Mouse (Mus musculus) hindbrain, embryonic 10.5 days (tissue): Measurements from ENCODE around the gene 9930111J21Rik2. TPM values are rescaled to one million over a fixed set of nuclear protein-coding genes. Genes with fewer than 3 reads are reported as not detected.
"Not testable (repeated sequence)": the region's sequence is repeated elsewhere in the genome, so short reads cannot be mapped to it uniquely, and the experiment has no call there.

Source experiments
- DNase-seq: peaks from one replicate; pipeline ENCODE4 v3.0.0-alpha.2; 2017; ENCODE audit warnings: low spot score
- H3K27ac ChIP-seq: fragments of 300-500 bp; sonication (generic); 2 replicates; pipeline ENCODE4 v1.5.1; 2016; ENCODE audit warnings: mild to moderate bottlenecking, moderate library complexity
- H3K27me3 ChIP-seq: fragments of 300-500 bp; sonication (generic); 2 replicates; pipeline ENCODE4 v1.6.1; 2016; ENCODE audit warnings: mild to moderate bottlenecking; ENCODE audit not compliant: poor library complexity, insufficient read depth, severe bottlenecking
- H3K36me3 ChIP-seq: fragments of 300-500 bp; sonication (generic); 2 replicates; pipeline ENCODE4 v1.6.1; 2016; ENCODE audit warnings: mild to moderate bottlenecking, moderate library complexity
- H3K4me1 ChIP-seq: fragments of 300-500 bp; sonication (generic); replicated peaks from 2 replicates; pipeline ENCODE4 v1.6.1; 2016; ENCODE audit warnings: mild to moderate bottlenecking
- H3K4me3 ChIP-seq: fragments of 300-500 bp; sonication (generic); 2 replicates; pipeline ENCODE4 v1.5.1; 2016; ENCODE audit warnings: mild to moderate bottlenecking, moderate library complexity
- H3K9me3 ChIP-seq: fragments of 300-500 bp; sonication (generic); 2 replicates; pipeline ENCODE4 v1.6.1; 2016; ENCODE audit warnings: mild to moderate bottlenecking, moderate library complexity
- WGBS: fragments of 180-500 bp; shearing (Covaris S2); methylation state at CpG from one replicate; pipeline ENCODE4 v1.1.7; 2016; 5-methylcytosine and 5-hydroxymethylcytosine counted together
- polyA plus RNA-seq: library from polyadenylated mRNA; unstranded; fragments of >200 nt; fragmentation: Nextera tagmentation; extraction: Ambion mirVana; gene quantifications from 2 replicates; pipeline ENCODE4 v1.2.1, GENCODE M21; 2016

The 9930111J21Rik2 gene
- polyA plus RNA-seq, 1 experiment from 2014 or later, result 0.17 TPM

- not testable (repeated sequence) for H3K9me3 ChIP-seq, DNase-seq, H3K27me3 ChIP-seq, H3K4me1 ChIP-seq, H3K36me3 ChIP-seq, H3K27ac ChIP-seq, H3K4me3 ChIP-seq
- no CpG with 5 or more reads among the region's 5 CpGs for WGBS
These were observed 71.0 kb downstream of the 9930111J21Rik2 start for GRCm38 (mm10) chr11:48980052-48980451.

DNA sequence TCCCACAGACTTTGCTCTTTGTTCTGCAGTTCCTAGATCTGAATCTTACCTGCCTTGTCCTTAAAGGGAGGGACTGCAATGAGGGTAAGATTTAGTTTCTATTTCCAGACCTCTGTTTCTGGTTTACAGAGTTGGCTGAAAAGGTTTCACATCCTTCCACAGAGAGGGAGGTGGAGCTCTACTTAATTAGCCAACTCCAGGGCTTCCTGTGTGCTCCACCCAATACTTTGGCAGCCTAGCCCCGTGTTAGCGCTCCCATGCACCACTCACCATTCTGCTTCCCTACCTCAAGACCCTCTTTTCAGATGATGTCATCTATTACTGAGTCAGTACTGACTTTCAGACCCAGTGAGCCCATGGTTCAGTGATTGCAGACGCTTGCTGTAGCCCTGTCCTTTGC is 71.8 kb downstream of the 9930111J21Rik2 start, which contains the start of gene 9930111J21Rik1:
TSS of gene 9930111J21Rik1 (minus strand) at position 148 of the 400 bp plus-strand sequence.
- not testable (repeated sequence) for DNase-seq, H3K9me3 ChIP-seq

DNA sequence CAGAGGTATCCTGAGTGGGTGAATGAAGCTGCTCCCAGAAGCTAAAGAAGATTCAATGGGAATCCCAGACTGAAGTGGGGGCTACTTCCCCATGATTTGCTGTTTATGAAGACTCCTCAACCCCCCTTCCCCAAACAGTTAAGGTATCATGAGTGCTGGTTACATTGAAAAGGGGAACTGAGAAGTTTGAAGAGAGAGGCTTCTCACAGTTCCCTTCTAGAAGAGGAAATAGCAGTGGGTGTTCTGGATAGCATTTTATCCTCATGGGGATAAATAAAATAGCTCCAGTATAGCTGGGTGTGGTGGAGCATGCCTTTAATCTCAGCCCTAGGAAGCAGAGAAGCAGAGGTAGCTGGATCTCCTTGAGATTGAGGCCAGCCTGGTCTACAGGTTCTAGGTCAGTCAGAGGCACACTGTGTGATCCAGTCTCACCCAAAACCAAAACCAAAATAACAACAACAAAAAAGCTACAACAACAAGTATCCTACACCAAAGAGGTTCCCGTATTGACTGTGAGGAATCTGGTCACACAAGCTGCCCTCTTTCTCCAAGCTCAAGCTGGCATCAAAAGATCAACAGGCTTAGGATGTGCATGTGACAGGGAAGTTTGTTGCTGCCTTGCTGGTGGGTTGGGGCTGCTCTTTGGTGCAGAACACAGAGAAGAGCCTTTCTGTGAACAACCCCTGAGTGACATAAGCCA is 72.7 kb downstream of the 9930111J21Rik2 start, which contains the start of gene Olfr56:
TSS of gene Olfr56 (plus strand) at position 650 of the 700 bp plus-strand sequence.
- not testable (repeated sequence) for DNase-seq, H3K36me3 ChIP-seq, H3K4me1 ChIP-seq, H3K4me3 ChIP-seq, H3K27ac ChIP-seq, H3K9me3 ChIP-seq, H3K27me3 ChIP-seq
- WGBS, result no CpG with 5 or more reads among the region's 1 CpGs

More for the DNA sequence above, 71.8 kb downstream of the 9930111J21Rik2 start, which contains the start of gene 9930111J21Rik1:
- H3K4me1 ChIP-seq, H3K4me3 ChIP-seq, H3K36me3 ChIP-seq, H3K27me3 ChIP-seq, H3K27ac ChIP-seq: not testable (repeated sequence)
- WGBS, result no CpG with 5 or more reads among the region's 3 CpGs

DNA sequence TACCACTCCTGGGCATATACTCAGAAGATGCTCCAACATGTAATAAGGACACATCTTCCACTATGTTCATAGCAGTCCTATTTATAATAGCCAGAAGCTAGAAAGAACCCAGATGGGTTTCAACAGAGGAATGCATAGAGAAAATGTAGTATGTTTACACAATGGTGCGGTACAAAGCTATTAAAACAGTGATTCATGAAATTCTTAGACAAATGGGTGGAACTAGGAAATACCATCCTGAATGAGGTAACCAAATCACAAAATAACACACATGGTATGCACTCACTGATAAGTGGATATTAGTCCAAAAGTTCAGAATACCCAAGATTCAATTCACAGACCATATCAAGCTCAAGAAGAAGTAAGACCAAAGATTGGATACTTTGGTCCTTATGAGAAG is 76.4 kb downstream of the 9930111J21Rik2 start:
- H3K36me3 ChIP-seq, H3K9me3 ChIP-seq, H3K4me3 ChIP-seq, H3K4me1 ChIP-seq, H3K27ac ChIP-seq, DNase-seq, H3K27me3 ChIP-seq: not testable (repeated sequence)
- WGBS, result no CpG with 5 or more reads among the region's 1 CpGs

Other genes starting within 250 kb of the 9930111J21Rik2 start
- gene Trim41, start 233.9 kb downstream of the 9930111J21Rik2 start, polyA plus RNA-seq, result 4.5 and 5.1 TPM in 2 replicates
- gene Trim7, start 225.1 kb downstream of the 9930111J21Rik2 start, polyA plus RNA-seq, result 0.26 and 0.30 TPM in 2 replicates
- gene Gm12184, start 224.6 kb downstream of the 9930111J21Rik2 start, polyA plus RNA-seq, result 3.5 and 4.7 TPM in 2 replicates
- gene Irgm1, start 179.6 kb downstream of the 9930111J21Rik2 start, polyA plus RNA-seq, result 1.8 and 2.4 TPM in 2 replicates
- gene Gm5431, start 149.0 kb downstream of the 9930111J21Rik2 start, polyA plus RNA-seq, result 0.12 TPM in 1 of 2 replicates, not detected in the other
- 1.8 and 2.0 TPM in 2 replicates for gene Psme2b, start 105.1 kb downstream of the 9930111J21Rik2 start, polyA plus RNA-seq
- not detected in 2 replicates for gene Olfr56, start 72.4 kb downstream of the 9930111J21Rik2 start, polyA plus RNA-seq
- 0.04 and 0.10 TPM in 2 replicates for gene 9930111J21Rik1, start 71.8 kb downstream of the 9930111J21Rik2 start, polyA plus RNA-seq
- gene Gm12185, start 59.0 kb downstream of the 9930111J21Rik2 start, polyA plus RNA-seq, result not detected in 2 replicates
- not detected in 2 replicates for gene Tgtp1, start 57.1 kb downstream of the 9930111J21Rik2 start, polyA plus RNA-seq
- gene Tgtp2, start 13.0 kb upstream of the 9930111J21Rik2 start, polyA plus RNA-seq, result not detected in 2 replicates
- gene Ifi47, start 25.3 kb upstream of the 9930111J21Rik2 start, polyA plus RNA-seq, result 0.39 and 0.73 TPM in 2 replicates
- not detected in 2 replicates for gene Olfr1396, start 63.6 kb upstream of the 9930111J21Rik2 start, polyA plus RNA-seq
- gene Olfr1395, start 91.0 kb upstream of the 9930111J21Rik2 start, polyA plus RNA-seq, result not detected in 2 replicates
- gene Olfr1394, start 103.1 kb upstream of the 9930111J21Rik2 start, polyA plus RNA-seq, result not detected in 2 replicates
- gene Btnl9, start 135.9 kb upstream of the 9930111J21Rik2 start, polyA plus RNA-seq, result 0.22 TPM in 1 of 2 replicates, not detected in the other
- gene Zfp62, start 152.1 kb upstream of the 9930111J21Rik2 start, polyA plus RNA-seq, result 28.7 and 43.2 TPM in 2 replicates
- gene Mgat1, start 192.9 kb upstream of the 9930111J21Rik2 start, polyA plus RNA-seq, result 39.9 and 43.2 TPM in 2 replicates
- gene Olfr1393, start 227.1 kb upstream of the 9930111J21Rik2 start, polyA plus RNA-seq, result not detected in 2 replicates
- 0.10 TPM in 1 of 2 replicates, not detected in the other for gene Olfr1392, start 234.0 kb upstream of the 9930111J21Rik2 start, polyA plus RNA-seq